Mouse (Mus musculus) midbrain, embryonic 12.5 days (tissue): ENCODE results near the gene Pde8a. TPM values are rescaled to one million over a fixed set of nuclear protein-coding genes. Genes with fewer than 3 reads are reported as not detected.

Source experiments
- ATAC-seq: fragments of 200-750 bp; cut with Nextera tagmentation; 2 replicates; pipeline ENCODE4 v1.8.0; 2017; ENCODE audit warnings: low read depth, moderate TSS enrichment, moderate library complexity; ENCODE audit not compliant: low FRiP score
- H3K27ac ChIP-seq: fragments of 300-500 bp; sonication (generic); replicated peaks from 2 replicates; pipeline ENCODE4 v1.5.1; 2016; ENCODE audit warnings: mild to moderate bottlenecking
- H3K27me3 ChIP-seq: fragments of 300-500 bp; sonication (generic); 2 replicates; pipeline ENCODE4 v1.6.1; 2016; ENCODE audit warnings: mild to moderate bottlenecking
- H3K36me3 ChIP-seq: fragments of 300-500 bp; sonication (generic); 2 replicates; pipeline ENCODE4 v1.6.1; 2016
- H3K4me1 ChIP-seq: fragments of 300-500 bp; sonication (generic); 2 replicates; pipeline ENCODE4 v1.6.1; 2016
- H3K4me2 ChIP-seq: fragments of 300-500 bp; sonication (generic); replicated peaks from 2 replicates; pipeline ENCODE4 v1.6.1; 2016; ENCODE audit warnings: mild to moderate bottlenecking, moderate library complexity
- H3K4me3 ChIP-seq: fragments of 300-500 bp; sonication (generic); 2 replicates; pipeline ENCODE4 v1.5.1; 2016; ENCODE audit warnings: mild to moderate bottlenecking
- H3K9ac ChIP-seq: fragments of 300-500 bp; sonication (generic); replicated peaks from 2 replicates; pipeline ENCODE4 v1.6.1; 2016; ENCODE audit warnings: mild to moderate bottlenecking, moderate library complexity
- H3K9me3 ChIP-seq: fragments of 300-500 bp; sonication (generic); 2 replicates; pipeline ENCODE4 v1.6.1; 2016; ENCODE audit warnings: mild to moderate bottlenecking
- WGBS: fragments of 180-500 bp; shearing (Covaris S2); methylation state at CpG from one replicate; pipeline ENCODE4 v1.1.7; 2016; 5-methylcytosine and 5-hydroxymethylcytosine counted together
- polyA plus RNA-seq: library from polyadenylated mRNA; unstranded; fragments of >200 nt; fragmentation: Nextera tagmentation; extraction: Ambion mirVana; gene quantifications from 2 replicates; pipeline ENCODE4 v1.2.1, GENCODE M21; 2016

The Pde8a gene
- polyA plus RNA-seq, 1 experiment from 2014 or later: 2.9 TPM

DNA sequence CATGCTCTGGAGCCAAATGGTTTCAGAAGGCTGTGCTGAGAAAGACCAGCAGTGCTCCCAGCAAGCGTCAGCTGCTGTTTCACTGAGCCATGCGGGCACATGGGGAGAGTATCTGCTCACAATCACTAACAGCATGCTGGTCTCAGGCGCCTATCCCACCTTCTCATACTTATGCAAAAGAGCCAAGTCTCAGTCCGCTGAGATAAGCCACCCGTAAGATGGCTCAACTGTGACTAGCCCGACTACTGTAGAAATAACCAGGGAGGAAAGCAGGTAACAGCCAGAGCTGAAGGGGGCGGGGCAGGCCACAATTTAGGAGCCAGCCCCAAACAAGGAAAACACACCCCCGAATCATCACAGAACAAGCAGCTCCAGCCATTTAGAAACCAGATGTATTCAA is 129.9 kb downstream of the Pde8a start:
- ATAC-seq: no peak
- Histone ChIP-seq H3K27me3 (peaks cover 3% of the 10 kb centered on the region; the same call in 1 of the 2 replicates), H3K4me3 (peak overlapping the region; percentile 96), H3K27ac (0 out of 2 replicates have a peak overlapping the region, but pooled peaks have one; percentile 6), H3K4me1 (peaks cover 22% of the 10 kb centered on the region), H3K9ac (peak overlapping the region; percentile 98), H3K36me3 (peaks cover 52% of the 10 kb centered on the region), H3K9me3 (0 out of 2 replicates have a peak, but pooled peaks cover 2% of the 10 kb centered on the region), H3K4me2 (peak overlapping the region; percentile 90)
- 44% methylated on average over 8 of the region's 8 CpGs for WGBS

DNA sequence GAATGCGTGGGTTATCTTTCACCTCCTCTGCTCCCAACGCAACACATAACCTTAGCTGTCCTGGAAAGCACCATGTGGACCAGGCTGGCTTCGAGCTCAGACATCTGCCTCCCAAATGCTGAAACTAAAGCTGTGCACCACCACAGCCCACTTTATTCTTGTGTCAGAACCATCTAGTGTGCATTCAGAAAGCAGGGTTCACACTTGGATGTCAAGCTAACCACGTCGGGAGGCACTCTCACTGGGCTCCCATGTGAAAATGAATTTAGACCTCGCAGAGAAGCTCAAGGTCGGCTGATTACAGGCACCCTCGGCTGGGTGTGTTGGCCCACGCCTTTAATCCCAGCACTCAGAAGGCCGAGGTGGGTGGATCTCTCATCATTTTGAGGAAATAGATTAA is 130.4 kb downstream of the Pde8a start:
- 18% methylated on average over 10 of the region's 10 CpGs for WGBS
- peak overlapping the region; percentile 98 for H3K9ac ChIP-seq

DNA sequence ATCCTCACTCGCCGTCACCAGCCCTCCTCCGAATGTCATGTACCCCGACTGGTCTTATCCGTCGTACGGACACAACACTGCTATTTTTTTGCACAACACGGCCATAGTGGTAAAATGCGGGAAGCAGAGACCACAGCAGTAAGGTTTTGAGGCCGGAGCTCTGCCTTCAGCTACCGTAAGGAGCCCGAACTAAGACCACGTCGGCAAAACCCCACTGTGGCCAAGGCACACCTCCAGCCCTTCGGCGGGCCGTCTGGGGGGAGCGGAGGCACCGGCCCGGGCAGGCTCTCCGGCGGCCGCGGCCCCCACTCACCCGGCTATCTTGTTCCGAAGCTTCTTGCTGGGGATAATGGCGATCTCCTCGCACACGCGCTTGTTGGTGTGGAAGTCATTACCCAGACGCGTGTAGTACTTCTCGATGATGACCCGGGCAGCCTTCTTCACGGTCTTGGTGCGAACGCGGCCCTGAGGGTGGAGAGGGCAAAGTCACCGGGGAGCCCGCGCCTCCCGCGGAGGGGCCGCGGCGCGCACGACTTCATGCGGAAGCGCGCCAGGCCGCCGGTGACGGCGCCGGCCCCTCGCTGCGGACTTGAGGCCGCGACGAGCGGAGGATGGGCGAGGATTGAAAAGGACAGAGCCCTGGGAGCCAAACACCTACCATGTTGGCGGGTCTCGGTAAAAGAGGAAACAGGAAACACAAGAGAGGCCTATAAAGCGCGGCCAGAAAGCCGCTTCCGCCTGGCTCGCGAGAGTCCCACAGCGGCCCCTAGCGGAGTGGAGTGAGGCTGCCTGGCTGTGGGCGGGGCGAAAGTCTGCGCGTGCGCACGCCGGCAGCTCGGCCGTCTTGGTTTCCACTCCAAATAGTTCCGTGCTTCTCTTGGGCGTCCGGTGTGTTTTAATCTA is 131.4 kb downstream of the Pde8a start, which contains the start of gene Rps17:
Rps17 (minus strand) TSS at position 711 of the 903 bp plus-strand sequence.
- Histone ChIP-seq H3K4me1 (peaks cover 22% of the 10 kb centered on the region), H3K9ac (peak within 1 kb of the TSS; percentile 98), H3K4me3 (peak within 1 kb of the TSS; percentile 96), H3K4me2 (peak within 1 kb of the TSS; percentile 90), H3K27me3 (peaks cover 6% of the 10 kb centered on the region; the same call in 1 of the 2 replicates), H3K9me3 (0 out of 2 replicates have a peak, but pooled peaks cover under 1% of the 10 kb centered on the region), H3K27ac (peak within 1 kb of the TSS; percentile 93), H3K36me3 (peaks cover 37% of the 10 kb centered on the region)
- WGBS: under 1% methylated on average over 85 of the region's 85 CpGs
- peak; percentile 91 for ATAC-seq

More for the DNA sequence above, 130.4 kb downstream of the Pde8a start:
- Histone ChIP-seq H3K9me3 (0 out of 2 replicates have a peak, but pooled peaks cover 2% of the 10 kb centered on the region), H3K4me1 (peaks cover 22% of the 10 kb centered on the region), H3K4me2 (peak overlapping the region; percentile 90), H3K36me3 (peaks cover 47% of the 10 kb centered on the region), H3K4me3 (peak overlapping the region; percentile 96), H3K27ac (no peak overlapping the region), H3K27me3 (peaks cover 6% of the 10 kb centered on the region; the same call in 1 of the 2 replicates)
- ATAC-seq: no peak

DNA sequence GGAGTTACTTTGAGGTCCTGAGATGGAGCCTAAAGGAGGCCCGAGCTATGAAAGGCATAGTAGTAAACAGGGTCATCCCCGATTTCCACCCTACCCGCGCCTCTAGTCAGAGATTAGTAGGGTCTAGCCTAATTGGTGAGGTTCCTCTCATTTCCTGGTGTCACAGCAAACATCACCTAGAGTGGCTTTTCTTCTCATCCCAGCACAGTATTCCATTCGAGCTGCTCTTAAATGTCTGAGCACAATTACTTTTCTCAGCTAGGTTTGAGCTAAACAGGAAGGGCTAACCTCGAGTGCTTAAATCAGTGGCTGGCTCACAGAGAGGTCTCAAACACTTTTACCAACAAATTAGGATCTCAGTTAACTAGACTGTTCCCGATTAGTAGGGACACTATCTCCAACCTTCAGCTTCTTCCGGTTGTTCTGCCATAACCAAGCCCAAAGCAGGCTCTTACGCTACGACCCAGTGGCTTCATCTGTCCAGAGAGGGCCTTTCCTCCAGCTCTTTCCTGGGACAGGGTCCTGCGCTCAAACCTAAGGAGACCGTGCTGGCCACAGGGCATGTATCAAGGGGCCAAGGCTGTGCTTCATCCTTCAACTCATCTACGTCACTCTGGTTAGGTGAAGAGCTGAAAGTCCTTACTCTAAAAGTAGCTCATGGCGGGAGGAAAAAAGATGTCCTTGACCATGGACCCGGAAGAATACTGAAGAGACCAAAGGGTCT is 132.2 kb downstream of the Pde8a start:
- WGBS: 59% methylated on average over 15 of the region's 15 CpGs
- peaks cover 6% of the 10 kb centered on the region; the same call in 1 of the 2 replicates for H3K27me3 ChIP-seq
- H3K4me2 ChIP-seq: peak overlapping the region; percentile 90
- H3K36me3 ChIP-seq: peaks cover 29% of the 10 kb centered on the region
- ATAC-seq: 0 out of 2 replicates have a peak, but pooled peaks have one; percentile 7
- H3K4me1 ChIP-seq: peaks cover 22% of the 10 kb centered on the region
- no peaks in the 10 kb centered on the region for H3K9me3 ChIP-seq
- peak overlapping the region; percentile 98 for H3K9ac ChIP-seq
- H3K27ac ChIP-seq: peak overlapping the region; percentile 93
- peak overlapping the region; percentile 96 for H3K4me3 ChIP-seq

DNA sequence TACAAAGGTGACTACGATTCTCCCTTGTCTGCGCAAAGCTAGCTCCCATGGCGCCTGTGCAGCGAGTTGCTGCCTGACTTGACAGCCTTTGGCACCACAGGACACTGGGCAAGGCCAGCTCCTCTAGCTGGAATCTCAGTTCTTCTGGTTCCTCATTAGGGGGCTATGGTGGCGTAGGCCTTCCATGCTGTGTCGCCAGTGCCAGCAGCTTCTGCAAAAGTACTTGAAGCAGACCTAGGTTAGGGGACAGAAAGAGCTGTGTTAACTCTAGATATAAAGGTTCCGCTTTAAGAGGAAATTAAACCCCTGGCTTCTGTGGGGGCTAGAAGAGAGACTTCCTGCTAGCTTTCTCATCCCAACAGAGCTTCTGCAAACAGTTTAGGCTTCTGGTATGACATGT is 134.8 kb downstream of the Pde8a start:
- no peak for ATAC-seq
- 63% methylated on average over 7 of the region's 7 CpGs for WGBS
- no peak overlapping the region for H3K4me3 ChIP-seq

DNA sequence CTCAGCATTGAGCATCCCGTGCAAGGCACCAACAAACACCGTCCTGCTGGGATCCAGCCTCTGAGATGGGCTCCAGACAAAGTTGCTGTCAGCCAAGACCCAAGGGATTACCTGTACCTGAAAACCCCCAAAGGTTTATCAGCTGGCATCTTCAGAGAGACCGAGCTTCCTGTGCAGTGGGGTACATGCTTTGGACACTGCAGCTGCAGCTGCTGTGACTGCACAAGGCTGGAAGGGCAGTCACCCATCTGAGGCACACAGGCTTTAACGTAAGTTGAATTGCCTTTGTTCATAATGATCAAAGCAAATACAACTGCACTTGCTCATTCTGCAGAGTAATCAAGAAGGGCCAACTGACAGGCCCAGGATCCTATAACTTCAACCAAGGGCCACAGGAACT is 138.4 kb downstream of the Pde8a start:
- no peak overlapping the region for H3K9ac ChIP-seq
- H3K27me3 ChIP-seq: peaks cover 6% of the 10 kb centered on the region; the same call in 1 of the 2 replicates
- H3K9me3 ChIP-seq: no peaks in the 10 kb centered on the region
- H3K4me2 ChIP-seq: no peak overlapping the region
- ATAC-seq: no peak
- H3K27ac ChIP-seq: no peak overlapping the region
- no peaks in the 10 kb centered on the region for H3K4me1 ChIP-seq
- no peaks in the 10 kb centered on the region for H3K36me3 ChIP-seq
- no peak overlapping the region for H3K4me3 ChIP-seq
- 79% methylated on average over 4 of the region's 4 CpGs for WGBS

More for the DNA sequence above, 134.8 kb downstream of the Pde8a start:
- Histone ChIP-seq H3K4me1 (peaks cover 9% of the 10 kb centered on the region), H3K27me3 (peaks cover 6% of the 10 kb centered on the region; the same call in 1 of the 2 replicates), H3K4me2 (no peak overlapping the region), H3K36me3 (peaks cover 6% of the 10 kb centered on the region), H3K9ac (no peak overlapping the region), H3K9me3 (no peaks in the 10 kb centered on the region), H3K27ac (no peak overlapping the region)

DNA sequence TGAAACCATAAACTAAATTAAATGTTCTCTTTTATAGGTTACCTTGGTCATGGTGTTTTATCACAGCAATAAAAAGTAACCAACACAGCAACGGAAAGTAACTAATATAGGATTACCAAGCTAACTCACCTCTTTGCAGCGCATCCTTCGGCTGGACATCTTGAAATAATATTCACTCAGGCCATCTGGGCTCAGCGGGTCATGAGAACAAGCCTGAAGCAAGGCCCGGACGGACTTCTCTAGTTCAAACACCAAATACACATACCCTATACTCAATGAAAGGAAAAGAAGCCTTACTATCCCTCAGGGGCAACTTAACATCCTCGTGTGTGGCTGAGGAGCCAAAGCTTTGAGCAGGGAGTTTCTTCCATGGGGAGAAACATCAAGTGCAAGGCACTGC is 142.3 kb downstream of the Pde8a start:
- no peak overlapping the region for H3K4me3 ChIP-seq
- no peaks in the 10 kb centered on the region for H3K9me3 ChIP-seq
- ATAC-seq: no peak
- no peak overlapping the region for H3K27ac ChIP-seq
- no peaks in the 10 kb centered on the region for H3K36me3 ChIP-seq
- H3K4me1 ChIP-seq: no peaks in the 10 kb centered on the region
- no peaks in the 10 kb centered on the region for H3K27me3 ChIP-seq
- 83% methylated on average over 7 of the region's 7 CpGs for WGBS
- H3K4me2 ChIP-seq: no peak overlapping the region
- no peak overlapping the region for H3K9ac ChIP-seq

DNA sequence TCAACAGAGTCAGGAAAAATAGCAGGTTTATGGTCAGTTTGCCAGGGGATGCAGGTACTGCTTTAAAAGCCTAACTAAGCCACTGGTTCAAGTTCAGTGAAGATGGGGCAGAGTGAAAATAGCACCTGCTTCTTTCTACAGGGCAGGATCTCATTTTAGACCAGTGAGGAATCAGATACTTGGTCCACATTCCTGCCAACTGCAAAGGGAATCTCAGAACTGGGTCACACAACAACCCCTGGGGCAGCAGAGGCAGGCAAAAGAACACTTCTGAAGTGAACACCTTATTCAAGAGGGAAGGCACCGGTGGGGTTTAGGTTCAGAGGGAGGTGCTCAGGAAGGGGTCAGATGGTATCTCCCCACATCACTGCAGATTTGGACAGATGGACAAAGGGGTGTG is 143.0 kb downstream of the Pde8a start:
- ATAC-seq: no peak
- Histone ChIP-seq H3K9me3 (no peaks in the 10 kb centered on the region), H3K9ac (no peak overlapping the region), H3K27ac (no peak overlapping the region), H3K4me3 (no peak overlapping the region), H3K4me1 (no peaks in the 10 kb centered on the region), H3K36me3 (no peaks in the 10 kb centered on the region), H3K27me3 (no peaks in the 10 kb centered on the region), H3K4me2 (no peak overlapping the region)
- WGBS: 86% methylated on average over 1 of the region's 1 CpGs

DNA sequence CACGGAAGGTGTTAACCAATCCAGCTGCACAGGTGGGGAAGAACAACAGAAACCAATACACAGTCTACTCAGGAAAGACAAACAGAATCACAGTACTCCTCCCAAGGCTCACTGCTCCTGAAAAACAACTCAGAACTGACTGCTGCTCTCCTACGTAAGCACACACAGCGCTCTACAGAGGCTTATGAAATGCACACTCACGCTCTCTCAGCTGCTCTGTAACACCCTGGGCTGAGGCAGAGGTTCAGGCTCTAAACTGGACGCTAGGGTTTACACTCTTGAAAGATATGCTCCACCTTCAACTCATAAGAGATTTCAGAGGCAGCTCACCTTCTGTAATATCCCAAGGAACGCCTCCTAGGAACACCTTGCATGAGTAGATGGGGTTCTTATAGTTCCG is 143.6 kb downstream of the Pde8a start:
- H3K4me3 ChIP-seq: no peak overlapping the region
- H3K4me1 ChIP-seq: no peaks in the 10 kb centered on the region
- H3K4me2 ChIP-seq: no peak overlapping the region
- H3K27ac ChIP-seq: no peak overlapping the region
- no peaks in the 10 kb centered on the region for H3K36me3 ChIP-seq
- WGBS: 81% methylated on average over 7 of the region's 7 CpGs
- H3K9ac ChIP-seq: no peak overlapping the region
- ATAC-seq: no peak
- H3K27me3 ChIP-seq: no peaks in the 10 kb centered on the region
- H3K9me3 ChIP-seq: no peaks in the 10 kb centered on the region

DNA sequence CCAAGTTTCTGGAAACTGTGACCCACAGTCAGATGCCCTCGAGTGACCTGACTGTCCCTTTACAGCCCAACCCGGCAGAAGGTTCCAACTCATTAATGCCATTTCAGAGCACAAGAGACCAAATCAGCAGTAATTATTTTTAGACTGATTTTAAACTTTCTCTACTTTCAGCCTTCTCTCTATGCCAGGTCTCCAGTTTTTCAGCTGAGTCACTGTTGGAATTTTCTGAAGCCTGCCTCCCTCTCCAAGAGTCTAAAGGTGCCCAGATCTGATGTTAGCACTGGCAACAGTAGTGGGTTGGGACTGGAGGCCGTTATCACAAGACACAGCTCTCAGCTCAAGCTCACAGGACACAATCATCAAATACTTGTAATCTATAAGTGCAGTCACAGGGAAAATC is 154.6 kb downstream of the Pde8a start:
- no peak overlapping the region for H3K27ac ChIP-seq
- H3K9ac ChIP-seq: no peak overlapping the region
- peaks cover 5% of the 10 kb centered on the region; the same call in 1 of the 2 replicates for H3K27me3 ChIP-seq
- H3K36me3 ChIP-seq: no peaks in the 10 kb centered on the region
- H3K4me3 ChIP-seq: no peak overlapping the region
- H3K4me2 ChIP-seq: no peak overlapping the region
- peaks cover 8% of the 10 kb centered on the region for H3K4me1 ChIP-seq
- ATAC-seq: no peak
- H3K9me3 ChIP-seq: no peaks in the 10 kb centered on the region
- WGBS: 76% methylated on average over 3 of the region's 3 CpGs

DNA sequence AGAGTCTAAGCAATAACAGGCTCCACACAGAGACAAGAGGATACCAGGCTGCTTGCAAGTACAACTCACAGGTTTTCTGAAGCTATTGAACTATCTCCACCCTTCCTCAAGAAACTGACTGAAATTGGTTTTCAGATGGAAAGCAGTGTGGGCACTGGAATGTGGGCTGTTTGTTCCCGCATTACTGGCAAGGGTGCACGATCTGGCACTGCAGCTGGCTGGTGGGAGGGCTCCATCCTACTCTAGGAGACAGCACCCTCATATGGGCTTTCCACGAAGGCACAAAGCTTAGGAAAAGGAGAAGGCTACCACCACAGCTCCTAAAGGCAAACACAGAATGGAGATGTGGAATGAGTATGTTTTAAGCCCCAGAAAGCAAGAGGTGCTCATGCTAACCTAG is 156.3 kb downstream of the Pde8a start:
- no peak for ATAC-seq
- no peak overlapping the region for H3K4me2 ChIP-seq
- H3K36me3 ChIP-seq: no peaks in the 10 kb centered on the region
- H3K27ac ChIP-seq: no peak overlapping the region
- peaks cover 8% of the 10 kb centered on the region for H3K4me1 ChIP-seq
- H3K4me3 ChIP-seq: no peak overlapping the region
- 60% methylated on average over 3 of the region's 3 CpGs for WGBS
- peaks cover 5% of the 10 kb centered on the region; the same call in 1 of the 2 replicates for H3K27me3 ChIP-seq
- H3K9ac ChIP-seq: no peak overlapping the region
- no peaks in the 10 kb centered on the region for H3K9me3 ChIP-seq
